Mouse (Mus musculus) forebrain, embryonic 14.5 days (tissue): Measurements from ENCODE around the gene H2afx. TPM values are rescaled to one million over a fixed set of nuclear protein-coding genes. Genes with fewer than 3 reads are reported as not detected.
A peak's percentile ranks its signal among the peaks of the same experiment; 100 is the strongest.
"Not testable (repeated sequence)": the region's sequence is repeated elsewhere in the genome, so short reads cannot be mapped to it uniquely, and the experiment has no call there.

ENCODE experiments used
- ATAC-seq: fragments of 200-750 bp; cut with Nextera tagmentation; 2 replicates; pipeline ENCODE4 v1.8.0; 2017; ENCODE audit warnings: mild to moderate bottlenecking, moderate library complexity
- DNase-seq: peaks from one replicate; pipeline ENCODE4 v3.0.0-alpha.2; 2015; ENCODE audit warnings: low spot score
- H3K27ac ChIP-seq: fragments of 300-500 bp; sonication (generic); 2 replicates; pipeline ENCODE4 v1.5.1; 2014; ENCODE audit warnings: low read depth, mild to moderate bottlenecking, control low read depth, low read length, moderate library complexity
- H3K27me3 ChIP-seq: fragments of 300-500 bp; sonication (generic); replicated peaks from 2 replicates; pipeline ENCODE4 v1.6.1; 2014; ENCODE audit warnings: low read length, control low read depth, mixed read lengths; ENCODE audit not compliant: control insufficient read depth, insufficient read depth
- H3K36me3 ChIP-seq: fragments of 300-500 bp; sonication (generic); 2 replicates; pipeline ENCODE4 v1.6.1; 2014; ENCODE audit warnings: low read length, control low read depth; ENCODE audit not compliant: control insufficient read depth, insufficient read depth
- H3K4me1 ChIP-seq: fragments of 300-500 bp; sonication (generic); 2 replicates; pipeline ENCODE4 v1.6.1; 2014; ENCODE audit warnings: antibody characterized with exemption, low read length, control low read depth; ENCODE audit not compliant: control insufficient read depth, insufficient read depth
- H3K4me2 ChIP-seq: fragments of 300-500 bp; sonication (generic); 2 replicates; pipeline ENCODE4 v1.6.1; 2014; ENCODE audit warnings: mild to moderate bottlenecking, control low read depth, low read length
- H3K4me3 ChIP-seq: fragments of 300-500 bp; sonication (generic); 2 replicates; pipeline ENCODE4 v1.5.1; 2014; ENCODE audit warnings: low read depth, low read length, control low read depth
- H3K9ac ChIP-seq: fragments of 300-500 bp; sonication (generic); 2 replicates; pipeline ENCODE4 v1.6.1; 2014; ENCODE audit warnings: mild to moderate bottlenecking, low read length, control low read depth, moderate library complexity
- H3K9me3 ChIP-seq: fragments of 300-500 bp; sonication (generic); replicated peaks from 2 replicates; pipeline ENCODE4 v1.6.1; 2016; ENCODE audit warnings: low read length, control low read depth, mixed read lengths; ENCODE audit not compliant: control insufficient read depth
- WGBS: fragments of 180-500 bp; shearing (Covaris S2); extraction: QIAGEN DNeasy Blood & Tissue Kit; methylation state at CpG from one replicate; pipeline ENCODE4 v1.1.7; 2014; 5-methylcytosine and 5-hydroxymethylcytosine counted together
- polyA plus RNA-seq: library from polyadenylated mRNA; unstranded; fragments of >200 nt; fragmentation: Nextera tagmentation; extraction: Ambion mirVana; gene quantifications from 2 replicates; pipeline ENCODE4 v1.2.1, GENCODE M21; 2014

The H2afx gene
- polyA plus RNA-seq, 1 experiment from 2014 or later = 240 TPM

DNA sequence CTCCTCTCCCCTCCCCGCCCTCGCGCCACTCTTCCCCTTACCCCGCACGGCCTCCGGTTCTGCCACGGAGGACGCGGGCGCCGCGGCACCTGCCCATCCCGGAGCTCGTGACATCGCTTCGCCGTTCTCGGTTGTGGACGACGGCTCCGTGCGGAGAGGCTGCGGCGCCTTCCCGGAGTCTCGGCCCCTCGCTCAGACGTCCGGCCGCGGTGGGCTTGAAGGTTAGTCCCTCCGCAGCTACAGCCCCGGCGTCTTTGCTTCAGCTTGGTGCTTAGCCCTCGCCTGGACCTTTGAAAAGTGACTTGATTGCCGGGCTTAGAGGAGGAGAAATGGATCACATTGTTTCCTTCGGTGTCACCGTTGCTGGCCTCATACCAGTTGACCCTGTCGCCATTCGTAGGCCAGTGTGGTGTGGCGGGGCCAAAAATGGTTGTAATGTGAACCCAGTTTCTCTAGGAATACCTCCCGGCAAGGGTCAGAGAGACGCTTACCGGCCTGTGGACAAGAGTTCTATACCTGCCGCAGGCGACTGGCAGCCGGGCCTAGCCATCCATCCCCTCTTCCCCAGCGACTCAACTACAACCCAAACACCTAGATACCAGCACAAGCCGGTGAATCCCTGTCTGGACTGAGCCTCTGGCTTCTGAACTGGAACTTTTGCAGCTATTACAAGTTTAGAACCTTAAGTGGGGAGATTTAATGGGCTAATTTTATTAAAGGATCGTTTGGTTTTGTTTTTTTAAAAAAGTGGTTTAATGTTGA is 1.0 kb downstream of the H2afx start:
- peak overlapping the region; percentile 53 for H3K4me2 ChIP-seq
- no peaks in the 10 kb centered on the region for H3K9me3 ChIP-seq
- peak overlapping the region; percentile 94 for H3K27ac ChIP-seq
- DNase-seq (peak; percentile 34), ATAC-seq (no peak)
- H3K4me1 ChIP-seq = peaks cover 12% of the 10 kb centered on the region
- WGBS = under 1% methylated on average over 49 of the region's 50 CpGs
- H3K36me3 ChIP-seq = peaks cover 59% of the 10 kb centered on the region
- peak overlapping the region; percentile 83 for H3K4me3 ChIP-seq
- no peaks in the 10 kb centered on the region for H3K27me3 ChIP-seq
- peak overlapping the region; percentile 94 for H3K9ac ChIP-seq

DNA sequence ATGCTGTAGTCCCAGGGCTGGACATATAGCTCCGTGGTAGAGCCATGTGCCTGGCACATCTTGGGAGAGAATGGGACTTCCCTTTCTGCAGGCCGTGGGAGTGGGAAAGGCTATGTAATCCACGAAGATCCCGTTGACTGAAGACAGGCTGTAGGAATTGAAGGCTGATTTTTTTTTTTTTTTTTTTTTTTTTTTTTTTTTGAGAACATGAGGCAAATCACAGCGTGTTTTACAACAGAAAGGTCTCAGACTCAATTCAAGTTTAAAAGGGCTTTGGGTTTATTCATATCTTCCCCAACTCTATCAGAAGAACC is 1.6 kb downstream of the H2afx start:
- H3K4me2 ChIP-seq = peak overlapping the region; percentile 53
- under 1% methylated on average over 5 of the region's 5 CpGs for WGBS
- peak overlapping the region; percentile 83 for H3K4me3 ChIP-seq
- ATAC-seq (no peak), DNase-seq (no peak)
- H3K36me3 ChIP-seq = peaks cover 53% of the 10 kb centered on the region
- no peaks in the 10 kb centered on the region for H3K27me3 ChIP-seq
- H3K9ac ChIP-seq = peak overlapping the region; percentile 94
- no peak overlapping the region for H3K27ac ChIP-seq
- peaks cover 12% of the 10 kb centered on the region for H3K4me1 ChIP-seq
- H3K9me3 ChIP-seq = no peaks in the 10 kb centered on the region

DNA sequence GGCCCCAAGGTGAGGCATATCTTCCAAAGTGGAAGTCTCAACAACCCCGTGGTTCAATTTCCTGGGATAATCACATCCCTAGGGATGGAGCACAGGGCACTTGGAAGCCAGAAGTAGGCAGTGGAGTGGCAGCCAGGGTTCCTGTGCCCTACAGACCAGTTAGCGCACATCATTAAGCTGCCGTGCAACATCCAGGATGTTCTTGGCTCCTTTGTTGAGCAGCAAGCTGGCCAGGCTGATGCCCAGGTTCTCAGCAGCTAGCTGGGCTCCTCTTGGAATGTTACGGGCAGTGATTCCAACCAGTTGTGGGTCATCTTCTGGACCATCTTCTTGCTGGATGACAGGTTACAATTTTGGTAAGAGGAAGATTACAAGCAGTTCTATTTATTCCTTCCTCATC is 2.0 kb downstream of the H2afx start:
- WGBS = 20% methylated on average over 4 of the region's 4 CpGs
- not testable (repeated sequence) for H3K27ac ChIP-seq, ATAC-seq, H3K27me3 ChIP-seq, DNase-seq, H3K9me3 ChIP-seq
- H3K4me3 ChIP-seq = peak overlapping the region; percentile 83
- peak overlapping the region; percentile 94 for H3K9ac ChIP-seq
- H3K4me2 ChIP-seq = peak overlapping the region; percentile 53
- H3K4me1 ChIP-seq = peaks cover 12% of the 10 kb centered on the region
- H3K36me3 ChIP-seq = peaks cover 49% of the 10 kb centered on the region

- H3K9ac ChIP-seq = peak overlapping the region; percentile 94; the same call in 1 of the 2 replicates
- no peak for DNase-seq
- peaks cover 12% of the 10 kb centered on the region for H3K4me1 ChIP-seq
- H3K27ac ChIP-seq = no peak overlapping the region
- peak overlapping the region; percentile 53 for H3K4me2 ChIP-seq
- no peaks in the 10 kb centered on the region for H3K9me3 ChIP-seq
- 68% methylated on average over 3 of the region's 3 CpGs for WGBS
- H3K4me3 ChIP-seq = peak overlapping the region; percentile 83
- ATAC-seq = no peak
- no peaks in the 10 kb centered on the region for H3K27me3 ChIP-seq
- H3K36me3 ChIP-seq = peaks cover 44% of the 10 kb centered on the region
Observed at GRCm38 (mm10) chr9:44336964-44337363, 2.5 kb downstream of the H2afx start.

GRCm38 (mm10) chr9:44337436-44338169 is 3.1 kb downstream of the H2afx start:
- Histone ChIP-seq H3K36me3 (peaks cover 38% of the 10 kb centered on the region), H3K4me2 (peak overlapping the region; percentile 53), H3K27me3 (no peaks in the 10 kb centered on the region), H3K9me3 (no peaks in the 10 kb centered on the region), H3K4me3 (peak overlapping the region; percentile 83), H3K27ac (no peak overlapping the region), H3K4me1 (peaks cover 12% of the 10 kb centered on the region), H3K9ac (peak overlapping the region; percentile 40; the same call in 1 of the 2 replicates)
- 68% methylated on average over 9 of the region's 9 CpGs for WGBS
- DNase-seq (no peak), ATAC-seq (no peak)

DNA sequence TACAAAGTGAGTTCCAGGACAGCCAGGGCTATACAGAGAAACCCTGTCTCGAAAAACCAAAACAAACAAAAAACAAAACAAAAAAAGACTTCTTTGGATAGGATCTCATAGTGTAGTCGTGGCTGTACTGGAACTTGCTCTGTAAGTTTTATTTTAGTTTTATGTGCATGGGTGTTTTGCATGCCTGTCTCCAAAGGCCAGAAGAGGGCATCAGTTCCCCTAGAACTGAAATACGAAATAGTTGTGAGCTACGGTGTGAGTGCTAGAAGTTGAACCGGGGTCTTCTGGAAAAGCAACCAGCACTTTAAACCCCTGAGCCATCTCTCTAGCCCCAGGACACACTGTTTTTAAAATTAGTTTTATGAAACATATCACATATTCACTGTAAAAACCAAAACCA is 4.1 kb downstream of the H2afx start:
- peaks cover 17% of the 10 kb centered on the region for H3K4me1 ChIP-seq
- WGBS = 81% methylated on average over 5 of the region's 5 CpGs
- peaks cover 29% of the 10 kb centered on the region for H3K36me3 ChIP-seq
- no peak for DNase-seq
- no peak for ATAC-seq
- H3K27ac ChIP-seq = no peak overlapping the region
- no peaks in the 10 kb centered on the region for H3K9me3 ChIP-seq
- no peak overlapping the region for H3K4me3 ChIP-seq
- H3K27me3 ChIP-seq = no peaks in the 10 kb centered on the region
- H3K9ac ChIP-seq = no peak overlapping the region
- no peak overlapping the region for H3K4me2 ChIP-seq

DNA sequence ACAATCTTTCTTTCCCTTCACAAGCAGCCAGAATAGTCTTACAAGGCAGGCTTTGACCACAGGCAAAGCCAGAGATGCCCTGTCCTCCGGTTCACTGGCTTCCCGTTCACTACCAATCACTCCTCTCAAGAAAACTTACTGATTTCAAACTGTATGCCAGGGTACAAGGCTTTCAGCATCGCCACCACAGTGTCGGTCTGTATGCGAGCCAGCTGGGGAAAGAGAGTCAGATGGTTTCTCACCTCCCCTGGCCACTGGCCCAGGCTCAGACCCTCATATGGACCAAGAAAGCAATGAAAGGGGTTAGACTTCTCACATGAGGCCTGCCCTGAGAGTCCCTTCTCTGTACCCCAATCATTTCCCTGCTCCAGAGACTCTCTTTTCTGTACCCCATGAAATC is 7.0 kb downstream of the H2afx start:
- Histone ChIP-seq H3K4me3 (no peak overlapping the region), H3K27ac (no peak overlapping the region), H3K9me3 (no peaks in the 10 kb centered on the region), H3K4me1 (peaks cover 16% of the 10 kb centered on the region), H3K27me3 (no peaks in the 10 kb centered on the region), H3K9ac (peak overlapping the region; percentile 10; the same call in 1 of the 2 replicates), H3K4me2 (no peak overlapping the region), H3K36me3 (peaks cover 30% of the 10 kb centered on the region)
- no peak for DNase-seq
- ATAC-seq = no peak
- WGBS = 91% methylated on average over 5 of the region's 5 CpGs

DNA sequence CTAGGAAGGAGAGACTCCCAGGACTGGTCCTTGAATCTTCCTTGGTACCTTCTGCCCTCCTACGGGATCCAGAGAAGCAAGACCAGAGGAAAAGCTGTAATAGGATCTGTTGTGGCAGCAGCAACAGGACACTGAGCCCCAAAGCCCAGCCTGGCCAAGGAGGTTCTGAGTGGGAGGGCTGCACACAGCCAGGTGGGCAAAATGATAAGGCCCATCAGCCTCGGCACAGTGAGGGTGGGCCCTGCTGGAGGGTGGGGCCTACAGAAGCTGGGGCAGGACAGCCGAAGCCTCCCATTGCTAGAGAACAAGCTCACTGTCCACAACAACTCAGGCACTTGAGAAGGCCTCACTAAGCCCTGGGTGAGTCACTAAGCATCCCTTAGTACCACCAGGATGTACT is 7.7 kb downstream of the H2afx start:
- H3K27ac ChIP-seq = no peak overlapping the region
- peaks cover 10% of the 10 kb centered on the region for H3K4me1 ChIP-seq
- H3K4me3 ChIP-seq = no peak overlapping the region
- H3K36me3 ChIP-seq = peaks cover 30% of the 10 kb centered on the region
- no peak overlapping the region for H3K9ac ChIP-seq
- H3K4me2 ChIP-seq = no peak overlapping the region
- 80% methylated on average over 3 of the region's 3 CpGs for WGBS
- H3K27me3 ChIP-seq = no peaks in the 10 kb centered on the region
- no peaks in the 10 kb centered on the region for H3K9me3 ChIP-seq
- DNase-seq (no peak), ATAC-seq (no peak)

- H3K4me1 ChIP-seq = peaks cover 6% of the 10 kb centered on the region
- no peak overlapping the region for H3K4me3 ChIP-seq
- H3K9me3 ChIP-seq = no peaks in the 10 kb centered on the region
- DNase-seq (no peak), ATAC-seq (no peak)
- WGBS = 89% methylated on average over 1 of the region's 1 CpGs
- H3K27ac ChIP-seq = no peak overlapping the region
- H3K36me3 ChIP-seq = peaks cover 31% of the 10 kb centered on the region
- peak overlapping the region; percentile 77; the same call in 1 of the 2 replicates for H3K9ac ChIP-seq
- H3K27me3 ChIP-seq = no peaks in the 10 kb centered on the region
- no peak overlapping the region for H3K4me2 ChIP-seq
Observed at GRCm38 (mm10) chr9:44342605-44343004, 8.1 kb downstream of the H2afx start.
